Mouse (Mus musculus) ES-E14 (cell line): ENCODE results near the gene Ywhaq. TPM values are rescaled to one million over a fixed set of nuclear protein-coding genes. Genes with fewer than 3 reads are reported as not detected.

ENCODE experiments used
- DNase-seq: peaks from one replicate; pipeline ENCODE4 v3.0.0-alpha.2; 2013; ENCODE audit warnings: low read depth, low spot score
- H3K27ac ChIP-seq: 2 replicates; pipeline ENCODE4 v1.5.1; 2012; ENCODE audit warnings: low read depth, mild to moderate bottlenecking, low read length, moderate library complexity, mixed read lengths; ENCODE audit not compliant: poor library complexity, insufficient read depth, severe bottlenecking
- H3K36me3 ChIP-seq: 2 replicates; pipeline ENCODE4 v1.6.1; 2012; ENCODE audit warnings: mild to moderate bottlenecking, low read length, moderate library complexity, mixed read lengths; ENCODE audit not compliant: control insufficient read depth, poor library complexity, insufficient read depth, severe bottlenecking
- H3K4me1 ChIP-seq, 2 experiments: fragments of 150-350 bp in 1 of 2; sonication (generic) in 1 of 2; 2 replicates each; pipeline ENCODE4 v1.6.1; 2012; ENCODE audit warnings: low read length in 2 of 2, mild to moderate bottlenecking in 1 of 2, mixed read lengths in 1 of 2; ENCODE audit not compliant: control insufficient read depth in 2 of 2, insufficient read depth in 2 of 2, poor library complexity in 1 of 2
- H3K4me3 ChIP-seq, 2 experiments: fragments of 150-350 bp in 1 of 2; sonication (generic) in 1 of 2; 2 replicates each; pipeline ENCODE4 v1.5.1; 2012; ENCODE audit warnings: low read length in 2 of 2, low read depth in 1 of 2, mild to moderate bottlenecking in 1 of 2, mixed read lengths in 1 of 2; ENCODE audit not compliant: insufficient read depth in 1 of 2, poor library complexity in 1 of 2, severe bottlenecking in 1 of 2
- H3K9ac ChIP-seq: 2 replicates; pipeline ENCODE4 v1.6.1; 2012; ENCODE audit warnings: low read depth, mild to moderate bottlenecking, low read length, mixed read lengths; ENCODE audit not compliant: poor library complexity, insufficient read depth, severe bottlenecking
- H3K9me3 ChIP-seq: fragments of 150-350 bp; sonication (generic); 2 replicates; pipeline ENCODE4 v1.6.1; 2012; ENCODE audit warnings: low read depth, mild to moderate bottlenecking, low read length; ENCODE audit not compliant: control insufficient read depth, insufficient read depth
- CHD2 ChIP-seq: IDR thresholded peaks from 2 replicates; pipeline ENCODE4 v1.6.1; 2014; ENCODE audit warnings: mild to moderate bottlenecking, low read depth, low read length, inconsistent platforms
- HCFC1 ChIP-seq: IDR thresholded peaks from 2 replicates; pipeline ENCODE4 v1.6.1; 2012; ENCODE audit warnings: low read length, inconsistent platforms, borderline replicate concordance; ENCODE audit not compliant: insufficient read depth
- MAFK ChIP-seq: IDR thresholded peaks from 2 replicates; pipeline ENCODE4 v1.6.1; 2014; ENCODE audit warnings: mild to moderate bottlenecking, low read depth, low read length, inconsistent platforms; ENCODE audit not compliant: insufficient read depth
- ZC3H11A ChIP-seq: IDR thresholded peaks from 2 replicates; pipeline ENCODE4 v1.6.1; 2012; ENCODE audit warnings: low read depth, mild to moderate bottlenecking, inconsistent platforms, low read length, borderline replicate concordance
- ZNF384 ChIP-seq: IDR thresholded peaks from 2 replicates; pipeline ENCODE4 v1.6.1; 2012; ENCODE audit warnings: low read depth, low read length, inconsistent platforms
- in situ Hi-C, 2 experiments: fragments of 600-800 bp; cut with MboI; formaldehyde crosslinking; loops; one replicate each; pipeline ENCODE4 v1.15.1; 2025; ENCODE audit warnings: low sequenced_read_pairs in 2 of 2, inconsistent platforms in 1 of 2; ENCODE audit not compliant: unreplicated experiment in 2 of 2
- total RNA-seq: library from RNA; depleted of rRNA; stranded (reverse); fragments of 300-350 nt; gene quantifications from 2 replicates; pipeline ENCODE4 v1.2.3, GENCODE M21; 2012

The Ywhaq gene
- total RNA-seq, 1 experiment = 596 TPM

DNA sequence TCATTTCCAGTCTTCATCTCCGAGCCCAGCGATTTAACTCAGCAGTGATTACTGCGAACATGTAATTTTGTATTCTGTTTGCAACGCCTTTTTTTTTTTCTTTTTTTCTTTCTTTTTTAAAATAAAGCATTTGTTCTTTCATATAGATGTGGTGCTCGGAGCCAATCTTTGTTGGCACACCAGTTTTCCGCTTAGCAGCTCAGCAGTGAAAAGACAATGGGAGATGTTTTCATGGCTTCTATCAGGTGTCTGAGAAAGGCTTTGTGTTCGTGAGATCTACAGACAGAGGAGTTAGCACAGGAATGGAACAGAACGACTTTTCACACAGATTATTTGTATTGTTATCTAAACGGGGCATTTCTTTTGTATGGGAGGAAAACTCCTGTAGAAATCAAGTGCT, 22.0 kb upstream of the Ywhaq start:
- Histone ChIP-seq H3K9ac (no peak overlapping the region), H3K27ac (no peak overlapping the region; the same call in 1 of the 2 replicates), H3K9me3 (no peaks in the 10 kb centered on the region), H3K4me1 (peaks cover 20 to 26% of the 10 kb centered on the region in 2 experiments), H3K4me3 (no peak overlapping the region), H3K36me3 (no peaks in the 10 kb centered on the region)
- DNase-seq = no peak
- in situ Hi-C loops = no loop called here
- no peak for TF ChIP-seq HCFC1
- no peak for TF ChIP-seq ZC3H11A
- no peak for TF ChIP-seq MAFK
- no peak for TF ChIP-seq CHD2
- TF ChIP-seq ZNF384 = no peak

DNA sequence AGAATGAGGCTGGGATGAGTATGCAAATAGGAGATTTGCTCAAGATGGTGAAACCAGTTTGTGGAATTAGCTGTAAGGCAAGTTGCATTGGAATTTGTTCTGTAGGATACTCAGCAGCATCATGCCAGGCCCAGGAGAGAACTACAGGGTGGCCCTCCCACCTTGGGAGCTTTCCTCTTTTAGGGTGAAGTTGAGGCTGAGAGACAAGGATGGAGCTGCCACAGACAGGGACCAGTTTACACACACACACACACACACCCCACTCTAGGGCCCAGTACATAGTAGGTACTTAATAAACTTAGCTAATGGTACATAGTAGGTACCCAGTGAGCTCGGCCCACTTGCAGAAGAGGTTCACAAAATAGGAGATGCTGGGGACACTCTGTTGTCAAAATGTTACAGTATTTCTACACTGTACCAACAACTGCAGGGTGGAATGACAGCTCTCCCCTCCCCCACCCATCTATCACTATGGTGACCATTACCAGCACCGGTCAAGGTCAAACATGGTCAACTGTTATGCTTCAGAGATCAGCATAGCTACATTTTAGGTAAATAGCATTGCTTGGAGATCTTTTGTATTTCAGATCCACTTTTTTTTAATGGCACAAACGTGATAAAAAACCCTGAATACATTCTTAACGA, 21.4 kb upstream of the Ywhaq start:
- Histone ChIP-seq H3K9ac (no peak overlapping the region), H3K9me3 (no peaks in the 10 kb centered on the region), H3K4me1 (peaks cover 25 to 29% of the 10 kb centered on the region in 2 experiments), H3K4me3 (no peak overlapping the region), H3K36me3 (no peaks in the 10 kb centered on the region), H3K27ac (peak overlapping the region; percentile 85; the same call in 1 of the 2 replicates)
- in situ Hi-C loops = no loop called here
- TF ChIP-seq HCFC1 (no peak), CHD2 (no peak), ZNF384 (no peak), ZC3H11A (no peak), MAFK (no peak)
- no peak for DNase-seq

DNA sequence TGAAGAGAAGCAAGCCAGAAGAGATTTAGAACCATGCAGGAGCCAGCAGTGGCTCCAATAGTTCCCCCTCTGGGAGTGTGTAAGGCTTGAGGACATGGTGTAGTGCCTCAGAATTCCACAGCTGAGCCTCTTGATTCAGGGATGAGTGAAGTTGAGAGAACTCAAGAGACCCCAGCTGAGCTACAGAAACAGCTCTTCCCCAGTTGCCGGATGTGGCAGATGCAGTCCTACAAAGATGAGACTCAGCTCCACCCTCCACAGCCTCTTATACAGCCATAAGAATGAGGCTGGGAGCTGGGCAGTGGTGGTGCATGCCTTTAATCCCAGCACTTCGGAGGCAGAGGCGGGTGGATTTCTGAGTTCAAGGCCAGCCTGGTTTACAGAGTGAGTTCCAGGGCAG, 20.9 kb upstream of the Ywhaq start:
- peaks cover 27 to 34% of the 10 kb centered on the region in 2 experiments for H3K4me1 ChIP-seq
- peak overlapping the region; percentile 22; the same call in 1 of the 2 replicates for H3K9ac ChIP-seq
- H3K27ac ChIP-seq = peak overlapping the region; percentile 85
- TF ChIP-seq ZC3H11A (no peak), MAFK (no peak), ZNF384 (no peak), CHD2 (no peak), HCFC1 (no peak)
- no peaks in the 10 kb centered on the region for H3K36me3 ChIP-seq
- H3K4me3 ChIP-seq = no peak overlapping the region
- no peak for DNase-seq
- in situ Hi-C loops = no loop called here
- no peaks in the 10 kb centered on the region for H3K9me3 ChIP-seq

DNA sequence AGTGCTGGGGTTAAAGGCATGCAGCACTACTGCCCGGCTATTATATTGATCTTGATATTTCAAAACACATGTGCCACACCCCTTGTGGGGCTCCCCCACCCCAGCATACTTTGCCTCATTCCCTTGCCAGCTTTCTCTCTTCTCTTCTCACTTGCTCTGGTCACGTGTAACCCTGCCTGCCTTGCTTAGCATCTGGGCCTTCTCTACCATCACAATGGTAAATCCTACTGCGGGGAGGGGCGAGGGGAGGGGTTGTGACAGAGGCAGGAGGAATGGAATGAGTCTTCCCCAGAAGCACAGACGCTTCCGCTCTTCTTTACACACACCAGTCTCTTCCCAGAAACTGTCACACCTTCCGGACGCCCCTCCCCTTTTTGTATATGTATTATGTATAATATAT, 14.5 kb upstream of the Ywhaq start:
- Histone ChIP-seq H3K4me1 (peaks cover 30 to 31% of the 10 kb centered on the region in 2 experiments), H3K9ac (no peak overlapping the region), H3K9me3 (no peaks in the 10 kb centered on the region), H3K4me3 (no peak overlapping the region), H3K36me3 (no peaks in the 10 kb centered on the region), H3K27ac (no peak overlapping the region)
- TF ChIP-seq MAFK (no peak), ZNF384 (no peak), CHD2 (no peak), HCFC1 (no peak), ZC3H11A (no peak)
- in situ Hi-C loops = no loop called here
- no peak for DNase-seq

DNA sequence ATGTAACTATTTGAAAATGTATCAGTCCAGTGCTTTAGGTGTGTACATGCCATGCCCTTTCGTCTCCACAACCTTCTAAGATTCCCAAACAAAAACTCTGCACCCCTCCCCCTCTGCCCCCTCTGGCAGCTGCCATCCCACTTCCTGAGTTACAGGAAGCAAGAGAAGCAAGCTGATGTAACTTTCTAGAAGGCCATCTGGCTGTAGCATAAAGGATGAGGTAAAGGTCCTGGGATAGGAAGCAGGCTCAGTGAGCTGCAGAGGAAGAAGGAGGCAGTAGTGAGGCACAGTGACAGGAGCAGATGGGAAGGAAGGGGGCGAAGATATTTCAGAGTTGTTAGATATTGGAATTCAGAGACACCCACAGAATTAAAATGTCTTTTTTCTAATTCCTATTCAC, 13.6 kb upstream of the Ywhaq start:
- Histone ChIP-seq H3K4me3 (no peak overlapping the region), H3K36me3 (no peaks in the 10 kb centered on the region), H3K4me1 (peaks cover 27 to 28% of the 10 kb centered on the region in 2 experiments), H3K27ac (peak overlapping the region; percentile 47; the same call in 1 of the 2 replicates), H3K9ac (no peak overlapping the region), H3K9me3 (no peaks in the 10 kb centered on the region)
- in situ Hi-C loops = no loop called here
- TF ChIP-seq CHD2 (no peak), ZNF384 (no peak), ZC3H11A (no peak)
- DNase-seq = no peak
